Mouse (Mus musculus) forebrain, embryonic 14.5 days (tissue): Measurements from ENCODE around the gene Plekha1. TPM values are rescaled to one million over a fixed set of nuclear protein-coding genes. Genes with fewer than 3 reads are reported as not detected.

ENCODE experiments used
- ATAC-seq: fragments of 200-750 bp; cut with Nextera tagmentation; 2 replicates; pipeline ENCODE4 v1.8.0; 2017; ENCODE audit warnings: mild to moderate bottlenecking, moderate library complexity
- DNase-seq: peaks from one replicate; pipeline ENCODE4 v3.0.0-alpha.2; 2015; ENCODE audit warnings: low spot score
- H3K27ac ChIP-seq: fragments of 300-500 bp; sonication (generic); 2 replicates; pipeline ENCODE4 v1.5.1; 2014; ENCODE audit warnings: low read depth, mild to moderate bottlenecking, control low read depth, low read length, moderate library complexity
- H3K27me3 ChIP-seq: fragments of 300-500 bp; sonication (generic); replicated peaks from 2 replicates; pipeline ENCODE4 v1.6.1; 2014; ENCODE audit warnings: low read length, control low read depth, mixed read lengths; ENCODE audit not compliant: control insufficient read depth, insufficient read depth
- H3K36me3 ChIP-seq: fragments of 300-500 bp; sonication (generic); 2 replicates; pipeline ENCODE4 v1.6.1; 2014; ENCODE audit warnings: low read length, control low read depth; ENCODE audit not compliant: control insufficient read depth, insufficient read depth
- H3K4me1 ChIP-seq: fragments of 300-500 bp; sonication (generic); 2 replicates; pipeline ENCODE4 v1.6.1; 2014; ENCODE audit warnings: antibody characterized with exemption, low read length, control low read depth; ENCODE audit not compliant: control insufficient read depth, insufficient read depth
- H3K4me2 ChIP-seq: fragments of 300-500 bp; sonication (generic); 2 replicates; pipeline ENCODE4 v1.6.1; 2014; ENCODE audit warnings: mild to moderate bottlenecking, control low read depth, low read length
- H3K4me3 ChIP-seq: fragments of 300-500 bp; sonication (generic); 2 replicates; pipeline ENCODE4 v1.5.1; 2014; ENCODE audit warnings: low read depth, low read length, control low read depth
- H3K9ac ChIP-seq: fragments of 300-500 bp; sonication (generic); 2 replicates; pipeline ENCODE4 v1.6.1; 2014; ENCODE audit warnings: mild to moderate bottlenecking, low read length, control low read depth, moderate library complexity
- H3K9me3 ChIP-seq: fragments of 300-500 bp; sonication (generic); replicated peaks from 2 replicates; pipeline ENCODE4 v1.6.1; 2016; ENCODE audit warnings: low read length, control low read depth, mixed read lengths; ENCODE audit not compliant: control insufficient read depth
- WGBS: fragments of 180-500 bp; shearing (Covaris S2); extraction: QIAGEN DNeasy Blood & Tissue Kit; methylation state at CpG from one replicate; pipeline ENCODE4 v1.1.7; 2014; 5-methylcytosine and 5-hydroxymethylcytosine counted together
- polyA plus RNA-seq: library from polyadenylated mRNA; unstranded; fragments of >200 nt; fragmentation: Nextera tagmentation; extraction: Ambion mirVana; gene quantifications from 2 replicates; pipeline ENCODE4 v1.2.1, GENCODE M21; 2014

Plekha1 gene
- polyA plus RNA-seq, 1 experiment from 2014 or later: 30.6 TPM

DNA sequence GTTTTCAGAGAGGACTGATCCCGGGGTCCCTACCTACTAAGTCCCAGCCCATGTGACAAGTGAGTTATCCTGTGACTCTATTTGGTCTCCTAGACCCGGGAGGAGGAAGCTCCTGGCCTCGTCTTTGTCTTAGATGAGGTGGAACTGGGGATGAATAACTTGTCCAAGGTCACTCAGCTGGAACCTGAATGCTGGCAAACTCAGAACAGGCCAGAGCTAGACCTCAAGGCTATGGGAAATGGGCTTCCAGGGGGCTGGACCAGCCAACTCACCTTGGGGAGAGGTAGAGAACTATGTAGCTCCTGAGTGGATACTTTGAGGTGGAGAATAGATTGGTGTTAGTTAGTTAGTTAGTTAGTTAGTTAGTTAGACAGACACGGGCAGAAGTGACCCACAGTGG is 72.4 kb downstream of the Plekha1 start:
- Histone ChIP-seq H3K9me3 (no peaks in the 10 kb centered on the region), H3K27ac (no peak overlapping the region), H3K27me3 (peaks cover 48% of the 10 kb centered on the region), H3K4me1 (peaks cover 3% of the 10 kb centered on the region; the same call in 1 of the 2 replicates), H3K4me3 (no peak overlapping the region), H3K9ac (no peak overlapping the region), H3K36me3 (no peaks in the 10 kb centered on the region), H3K4me2 (peak overlapping the region; percentile 10; the same call in 1 of the 2 replicates)
- no peak for DNase-seq
- WGBS: 64% methylated on average over 4 of the region's 4 CpGs
- ATAC-seq: no peak

DNA sequence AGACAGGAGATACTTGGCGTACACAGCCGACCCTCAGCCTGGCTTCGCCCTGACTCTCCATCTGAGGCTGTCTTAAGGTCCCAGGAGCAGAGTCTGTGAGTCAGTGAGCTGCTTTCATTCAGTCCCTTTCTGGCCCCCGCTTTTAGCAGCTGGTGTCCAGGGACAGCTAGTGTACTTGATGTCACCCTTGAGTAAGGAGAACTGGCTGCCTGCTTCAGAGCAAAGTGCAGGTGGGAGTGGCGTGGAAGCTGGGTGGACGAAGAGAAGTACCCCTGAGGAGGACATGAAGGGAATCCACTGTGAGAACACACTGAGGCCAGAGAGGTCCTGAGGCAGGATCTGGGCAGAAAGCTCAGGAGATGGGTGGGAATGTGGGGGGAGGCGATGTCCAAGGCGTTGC is 73.3 kb downstream of the Plekha1 start:
- Histone ChIP-seq H3K4me1 (peaks cover 3% of the 10 kb centered on the region; the same call in 1 of the 2 replicates), H3K9ac (no peak overlapping the region), H3K36me3 (no peaks in the 10 kb centered on the region), H3K9me3 (no peaks in the 10 kb centered on the region), H3K4me3 (no peak overlapping the region), H3K27me3 (peaks cover 43% of the 10 kb centered on the region), H3K4me2 (no peak overlapping the region), H3K27ac (no peak overlapping the region)
- DNase-seq (no peak), ATAC-seq (no peak)
- WGBS: 89% methylated on average over 8 of the region's 8 CpGs

DNA sequence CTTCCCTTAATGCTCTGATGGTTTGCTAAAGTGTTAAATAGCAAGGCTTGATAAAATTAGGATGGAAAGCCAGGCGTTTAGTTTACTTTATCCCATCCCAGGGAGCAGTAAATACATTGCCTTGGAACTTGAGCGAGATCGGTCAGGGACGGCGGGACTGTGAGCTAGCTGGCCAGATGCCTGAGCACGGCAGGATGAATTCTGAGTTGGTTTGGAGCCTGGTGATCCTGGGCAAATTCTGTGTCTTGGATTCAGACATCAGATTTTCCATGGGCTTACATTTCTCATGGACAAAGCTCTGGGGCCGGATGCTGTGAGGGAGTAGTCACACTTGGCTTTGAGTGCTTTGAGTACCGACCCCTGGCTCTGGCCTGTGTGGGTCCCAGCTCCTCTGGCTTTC is 75.2 kb downstream of the Plekha1 start:
- peaks cover under 1% of the 10 kb centered on the region; the same call in 1 of the 2 replicates for H3K4me1 ChIP-seq
- no peak overlapping the region for H3K4me2 ChIP-seq
- H3K27me3 ChIP-seq: peaks cover 29% of the 10 kb centered on the region
- no peak overlapping the region for H3K4me3 ChIP-seq
- DNase-seq (no peak), ATAC-seq (no peak)
- H3K9ac ChIP-seq: no peak overlapping the region
- H3K9me3 ChIP-seq: no peaks in the 10 kb centered on the region
- no peaks in the 10 kb centered on the region for H3K36me3 ChIP-seq
- H3K27ac ChIP-seq: no peak overlapping the region
- WGBS: 83% methylated on average over 8 of the region's 8 CpGs

DNA sequence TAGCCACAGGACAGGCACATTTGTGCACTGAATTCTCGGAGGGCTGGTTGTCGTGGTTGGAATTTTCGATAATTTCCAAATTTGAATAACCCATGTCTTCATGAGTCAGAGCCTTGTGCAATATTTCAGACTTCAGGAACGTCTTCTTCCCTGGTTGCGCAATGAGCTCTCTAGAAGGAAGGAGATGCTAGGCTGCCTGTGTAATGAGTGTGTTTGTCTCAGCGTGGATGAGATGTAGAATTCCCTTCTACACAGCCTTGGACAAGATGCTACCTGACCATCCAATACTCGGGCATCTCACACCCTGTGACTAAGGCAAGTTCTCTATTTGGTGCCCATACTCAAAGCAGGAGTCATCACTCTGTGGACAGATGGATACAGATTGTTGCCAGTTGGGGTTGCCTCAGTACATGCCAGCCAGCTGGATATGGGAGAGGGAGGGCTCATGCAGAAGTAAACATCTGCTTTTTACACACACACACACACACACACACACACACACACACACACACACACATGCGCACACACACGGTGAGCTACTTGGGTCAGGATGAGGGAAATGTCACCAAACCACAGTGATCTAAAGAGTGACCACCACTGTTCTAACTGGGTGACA is 77.8 kb downstream of the Plekha1 start:
- H3K9ac ChIP-seq: no peak overlapping the region
- no peaks in the 10 kb centered on the region for H3K36me3 ChIP-seq
- H3K4me3 ChIP-seq: no peak overlapping the region
- no peak overlapping the region for H3K4me2 ChIP-seq
- 92% methylated on average over 9 of the region's 9 CpGs for WGBS
- H3K27ac ChIP-seq: no peak overlapping the region
- H3K4me1 ChIP-seq: no peaks in the 10 kb centered on the region
- 0 out of 2 replicates have a peak, but pooled peaks cover 3% of the 10 kb centered on the region for H3K27me3 ChIP-seq
- no peaks in the 10 kb centered on the region for H3K9me3 ChIP-seq
- ATAC-seq: no peak
- DNase-seq: no peak

DNA sequence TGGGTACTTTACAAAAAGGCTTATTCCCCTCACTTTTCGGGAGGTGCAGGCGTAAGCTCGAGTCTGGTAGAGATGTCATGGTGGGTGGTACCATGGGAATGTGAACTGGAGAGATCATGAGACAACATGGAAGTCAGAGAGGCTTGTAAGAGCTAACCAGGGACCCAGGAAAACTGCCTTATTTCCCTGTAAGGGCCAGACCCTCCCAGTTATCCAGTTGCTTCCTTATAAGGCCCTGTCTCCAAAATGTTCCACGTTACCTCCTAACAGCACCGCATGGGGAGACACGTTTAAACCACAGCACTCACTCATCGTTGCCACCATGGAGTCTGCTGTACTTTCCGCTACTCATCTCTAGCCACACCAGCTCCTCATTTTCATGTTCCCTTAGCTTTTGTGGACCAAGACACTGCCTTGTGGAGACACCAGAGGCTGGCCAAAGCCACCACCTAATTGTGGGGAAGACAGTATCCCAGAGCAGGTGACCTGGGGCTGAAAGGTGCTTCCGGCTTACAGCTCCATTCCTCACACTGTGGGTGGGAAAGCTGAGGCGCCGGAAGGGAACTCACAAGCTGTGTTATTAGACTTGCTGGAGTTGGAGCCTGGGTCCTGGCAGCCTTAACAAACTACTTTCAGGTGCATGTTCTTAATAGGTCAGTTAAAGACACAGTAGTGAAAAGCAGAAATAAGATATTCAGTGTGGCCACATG is 79.4 kb downstream of the Plekha1 start:
- no peaks in the 10 kb centered on the region for H3K36me3 ChIP-seq
- no peak overlapping the region for H3K27ac ChIP-seq
- 88% methylated on average over 11 of the region's 11 CpGs for WGBS
- no peaks in the 10 kb centered on the region for H3K9me3 ChIP-seq
- no peak overlapping the region for H3K9ac ChIP-seq
- no peak overlapping the region for H3K4me2 ChIP-seq
- DNase-seq (no peak), ATAC-seq (no peak)
- H3K27me3 ChIP-seq: no peaks in the 10 kb centered on the region
- no peaks in the 10 kb centered on the region for H3K4me1 ChIP-seq
- no peak overlapping the region for H3K4me3 ChIP-seq

DNA sequence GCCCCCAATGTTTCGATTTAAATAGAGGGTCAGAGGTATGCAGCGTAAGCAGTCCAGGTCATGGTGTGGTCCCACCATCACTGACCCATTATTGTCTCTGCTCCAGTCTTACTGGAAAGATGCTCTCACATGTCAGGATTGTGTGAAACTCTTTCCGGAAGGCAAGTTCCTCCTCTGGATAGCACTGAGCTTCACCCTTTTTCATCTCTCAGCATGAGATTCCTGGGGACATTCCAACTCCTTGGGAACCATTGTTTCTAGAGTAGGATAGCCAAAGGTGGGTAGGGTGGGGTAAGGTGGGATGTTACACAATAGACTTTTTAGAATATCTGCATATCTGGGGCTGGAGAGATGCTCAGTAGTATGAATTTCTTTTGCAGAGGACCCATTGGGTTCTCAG is 80.2 kb downstream of the Plekha1 start:
- ATAC-seq (no peak), DNase-seq (no peak)
- Histone ChIP-seq H3K36me3 (no peaks in the 10 kb centered on the region), H3K9me3 (no peaks in the 10 kb centered on the region), H3K27ac (no peak overlapping the region), H3K4me1 (no peaks in the 10 kb centered on the region), H3K4me3 (no peak overlapping the region), H3K27me3 (no peaks in the 10 kb centered on the region), H3K9ac (no peak overlapping the region), H3K4me2 (no peak overlapping the region)
- WGBS: 94% methylated on average over 3 of the region's 3 CpGs

DNA sequence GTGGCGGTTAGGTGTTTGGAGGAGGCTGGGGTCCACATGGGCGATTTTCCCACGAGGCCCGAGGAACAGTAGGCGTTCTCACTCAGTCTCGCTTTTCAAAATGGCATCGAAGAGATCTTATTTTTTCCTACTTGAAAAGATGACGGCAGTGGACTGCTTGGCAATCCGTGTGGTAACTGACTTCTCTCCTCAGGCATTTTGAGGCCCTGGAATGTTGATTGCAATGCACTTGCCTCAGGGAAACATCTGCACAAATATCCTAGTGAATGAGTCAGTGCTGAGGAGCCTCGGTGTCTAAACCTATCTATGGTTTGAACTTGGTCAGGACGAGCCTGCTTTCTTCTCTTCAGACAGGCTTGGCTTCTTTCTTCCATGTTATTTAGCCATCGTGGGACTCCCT is 80.7 kb downstream of the Plekha1 start:
- Histone ChIP-seq H3K9me3 (no peaks in the 10 kb centered on the region), H3K27ac (no peak overlapping the region), H3K4me3 (no peak overlapping the region), H3K4me1 (no peaks in the 10 kb centered on the region), H3K27me3 (no peaks in the 10 kb centered on the region), H3K9ac (no peak overlapping the region), H3K4me2 (no peak overlapping the region), H3K36me3 (no peaks in the 10 kb centered on the region)
- no peak for ATAC-seq
- no peak for DNase-seq
- WGBS: 91% methylated on average over 12 of the region's 12 CpGs

DNA sequence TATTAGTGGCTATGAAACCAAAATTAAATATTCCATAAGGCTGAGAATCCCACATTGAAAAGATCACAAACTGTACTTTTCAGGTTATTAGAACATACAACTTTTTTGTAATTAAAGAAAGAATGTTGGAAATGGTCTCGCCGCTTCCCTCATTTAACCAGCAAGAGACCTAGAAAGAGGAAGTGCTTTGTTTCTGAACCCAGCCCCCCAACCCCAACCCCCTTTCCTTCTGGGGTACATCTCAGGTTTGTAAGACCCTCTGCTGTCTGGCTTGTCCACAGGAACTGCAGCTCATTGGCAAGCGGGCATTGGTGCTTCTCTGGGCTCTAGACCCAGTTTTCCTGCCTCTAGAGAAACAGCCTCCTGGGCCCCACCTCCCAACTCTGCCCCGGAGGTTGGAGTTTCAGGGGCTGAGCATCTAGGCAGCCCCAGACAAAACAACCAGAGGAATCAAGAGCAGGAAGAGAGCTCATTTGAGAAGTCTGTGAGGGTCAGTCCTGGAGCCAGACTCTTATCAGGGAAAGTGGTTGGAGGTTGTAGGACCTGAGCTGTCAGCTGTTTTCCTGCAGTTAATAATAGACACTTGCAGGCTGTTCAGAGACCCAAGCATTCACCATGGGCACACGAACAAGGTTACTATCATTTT is 83.1 kb downstream of the Plekha1 start:
- Histone ChIP-seq H3K4me3 (no peak overlapping the region), H3K9ac (no peak overlapping the region), H3K27me3 (no peaks in the 10 kb centered on the region), H3K4me1 (no peaks in the 10 kb centered on the region), H3K27ac (no peak overlapping the region), H3K4me2 (no peak overlapping the region), H3K9me3 (no peaks in the 10 kb centered on the region), H3K36me3 (no peaks in the 10 kb centered on the region)
- DNase-seq (no peak), ATAC-seq (no peak)
- whole genome bisulfite sequencing: 71% methylated on average over 5 of the region's 5 CpGs

DNA sequence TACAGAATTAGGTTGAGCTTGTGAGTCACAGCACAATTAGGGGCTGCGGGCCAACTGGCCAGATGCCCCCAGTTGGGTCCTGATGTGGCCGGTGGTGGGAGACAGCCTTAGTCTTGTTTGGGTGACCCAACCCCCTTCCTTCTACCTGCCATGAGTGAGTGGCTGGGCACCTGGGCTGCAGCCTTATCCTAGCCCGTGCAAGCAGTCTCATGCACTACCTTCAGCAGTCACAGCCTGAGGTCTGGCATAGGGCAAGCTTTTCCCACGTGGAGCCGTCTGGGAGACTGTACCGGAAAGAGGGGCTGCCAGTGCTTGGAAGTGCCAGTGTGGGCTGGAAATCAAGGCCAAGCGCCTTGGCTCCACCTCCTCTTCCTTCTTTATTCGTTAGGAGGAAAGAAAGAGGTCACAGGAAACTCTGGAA is 83.8 kb downstream of the Plekha1 start:
- H3K27me3 ChIP-seq: no peaks in the 10 kb centered on the region
- WGBS: 41% methylated on average over 8 of the region's 8 CpGs
- no peak overlapping the region for H3K4me3 ChIP-seq
- H3K4me1 ChIP-seq: no peaks in the 10 kb centered on the region
- no peaks in the 10 kb centered on the region for H3K9me3 ChIP-seq
- no peak overlapping the region for H3K27ac ChIP-seq
- H3K9ac ChIP-seq: no peak overlapping the region
- H3K4me2 ChIP-seq: no peak overlapping the region
- DNase-seq (peak; percentile 54), ATAC-seq (no peak)
- H3K36me3 ChIP-seq: no peaks in the 10 kb centered on the region
